Mouse (Mus musculus): ENCODE measurements at regions not wholly inside any gene's neighbourhood (a gene's known extent, or its start where the extent isn't known, plus 50 kb on each side); places are given as distances from the start of the nearest gene placed in this dataset.

DNA sequence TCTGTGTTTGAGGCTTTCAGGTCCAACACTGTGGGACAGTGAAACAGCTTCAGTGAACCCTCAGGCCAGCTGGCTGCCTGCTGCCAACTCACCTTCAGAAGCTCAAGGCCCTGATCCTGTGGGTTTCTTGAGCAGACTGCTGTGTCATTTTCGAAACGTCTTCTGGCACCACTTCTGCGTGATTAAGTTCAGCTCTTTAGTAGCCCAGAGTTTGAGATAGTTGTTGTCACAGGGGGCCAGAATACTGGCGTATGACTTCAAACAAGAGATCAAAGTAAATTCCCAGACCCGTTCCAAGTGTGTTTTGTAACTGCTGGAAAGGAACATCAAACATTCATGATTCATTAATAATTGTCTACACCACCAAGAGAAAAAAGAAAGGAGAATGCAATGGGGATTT, 236.9 kb downstream of the Snx13 start:
- H3K27me3 ChIP-seq (ENCODE audit: control insufficient read depth, insufficient read depth, low read length) = no peaks in the 10 kb centered on the region
- H3K4me2 ChIP-seq (ENCODE audit: low read depth, low read length) = no peak overlapping the region
- H3K4me3 ChIP-seq (ENCODE audit: low read depth, low read length) = no peak overlapping the region
- no peaks in the 10 kb centered on the region for H3K9me3 ChIP-seq (ENCODE audit: control insufficient read depth, low read length)
- no peak overlapping the region for H3K27ac ChIP-seq (ENCODE audit: low read depth, low read length)
- H3K4me1 ChIP-seq (ENCODE audit: control insufficient read depth, insufficient read depth, low read length) = no peaks in the 10 kb centered on the region
- no peak overlapping the region for H3K9ac ChIP-seq (replicated peaks; ENCODE audit: low read depth, low read length)
- no peak for ATAC-seq (ENCODE audit: low read depth)
- WGBS = 66% methylated on average over 5 of the region's 5 CpGs
- H3K36me3 ChIP-seq (ENCODE audit: control insufficient read depth, insufficient read depth, low read length) = no peaks in the 10 kb centered on the region

DNA sequence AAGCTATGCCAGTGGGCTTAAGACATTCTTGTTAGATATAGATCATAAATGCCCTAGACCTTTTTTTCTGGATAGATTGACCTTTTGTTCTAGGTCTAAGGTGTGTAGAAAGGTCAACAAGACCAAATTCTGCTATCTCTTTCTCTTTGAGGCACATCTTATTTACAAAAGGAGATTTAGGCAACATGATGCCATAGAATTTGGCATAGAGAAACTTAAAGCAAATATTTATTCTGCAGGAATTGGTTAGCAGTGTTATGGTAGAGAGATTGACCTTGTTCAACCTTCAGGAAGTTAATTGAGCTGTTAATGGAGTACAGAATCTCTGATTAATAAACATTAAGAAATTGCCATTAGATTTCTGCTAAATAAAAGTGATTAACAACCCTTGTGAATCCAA, 236.4 kb downstream of the Snx13 start:
- H3K4me3 ChIP-seq (ENCODE audit: low read depth, low read length) = no peak overlapping the region
- no peak overlapping the region for H3K9ac ChIP-seq (replicated peaks; ENCODE audit: low read depth, low read length)
- H3K27ac ChIP-seq (ENCODE audit: low read depth, low read length) = no peak overlapping the region
- H3K4me1 ChIP-seq (ENCODE audit: control insufficient read depth, insufficient read depth, low read length) = no peaks in the 10 kb centered on the region
- ATAC-seq (ENCODE audit: low read depth) = no peak
- no peaks in the 10 kb centered on the region for H3K27me3 ChIP-seq (ENCODE audit: control insufficient read depth, insufficient read depth, low read length)
- no peaks in the 10 kb centered on the region for H3K9me3 ChIP-seq (ENCODE audit: control insufficient read depth, low read length)
- no peaks in the 10 kb centered on the region for H3K36me3 ChIP-seq (ENCODE audit: control insufficient read depth, insufficient read depth, low read length)
- no peak overlapping the region for H3K4me2 ChIP-seq (ENCODE audit: low read depth, low read length)

DNA sequence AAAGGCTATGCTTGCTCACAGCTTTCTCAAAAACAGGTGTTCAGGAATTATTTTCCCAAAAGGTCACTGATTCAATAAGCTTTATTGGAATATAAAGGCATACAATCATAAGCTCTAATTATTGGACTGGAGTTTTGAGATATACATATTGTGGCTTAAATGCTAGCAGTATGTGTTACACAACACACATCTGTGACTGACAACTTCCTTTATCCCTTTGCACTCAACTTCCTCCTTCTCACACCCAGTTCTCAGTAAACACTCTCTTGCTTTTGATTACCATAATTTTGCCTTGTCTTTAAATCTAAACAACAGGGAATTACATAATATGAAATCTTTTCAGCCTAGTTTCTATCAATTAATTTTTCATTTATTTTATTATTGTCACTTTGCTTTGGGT, 222.5 kb downstream of the Snx13 start:
- Histone ChIP-seq H3K27me3 (ENCODE audit: control insufficient read depth, insufficient read depth, low read length) (no peaks in the 10 kb centered on the region), H3K27ac (ENCODE audit: low read depth, low read length) (no peak overlapping the region), H3K4me2 (ENCODE audit: low read depth, low read length) (no peak overlapping the region), H3K36me3 (ENCODE audit: control insufficient read depth, insufficient read depth, low read length) (no peaks in the 10 kb centered on the region), H3K4me3 (ENCODE audit: low read depth, low read length) (no peak overlapping the region), H3K9ac (replicated peaks; ENCODE audit: low read depth, low read length) (no peak overlapping the region), H3K4me1 (ENCODE audit: control insufficient read depth, insufficient read depth, low read length) (no peaks in the 10 kb centered on the region), H3K9me3 (ENCODE audit: control insufficient read depth, low read length) (no peaks in the 10 kb centered on the region)
- no peak for ATAC-seq (ENCODE audit: low read depth)

DNA sequence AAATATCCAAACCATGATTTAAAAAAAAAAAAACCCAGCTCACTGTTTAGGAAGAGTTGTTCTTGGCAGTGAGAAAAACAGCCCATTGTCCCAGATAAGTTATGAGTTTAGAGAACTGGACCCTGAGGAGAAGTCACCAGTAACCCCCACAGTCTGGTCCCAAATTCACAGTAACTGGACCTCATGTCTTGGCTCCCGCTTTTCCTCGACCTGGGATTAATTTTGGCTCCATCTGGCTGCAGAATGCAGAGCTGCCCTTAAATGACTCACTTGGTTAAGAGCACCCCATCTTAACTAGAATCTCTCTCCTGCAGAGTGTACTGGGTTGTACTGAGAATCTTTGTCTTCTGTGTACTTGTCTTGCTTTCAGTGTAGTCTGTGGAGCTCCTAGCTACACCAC, 221.0 kb downstream of the Snx13 start:
- H3K36me3 ChIP-seq (ENCODE audit: control insufficient read depth, insufficient read depth, low read length) = no peaks in the 10 kb centered on the region
- no peaks in the 10 kb centered on the region for H3K9me3 ChIP-seq (ENCODE audit: control insufficient read depth, low read length)
- no peaks in the 10 kb centered on the region for H3K4me1 ChIP-seq (ENCODE audit: control insufficient read depth, insufficient read depth, low read length)
- 82% methylated on average over 2 of the region's 2 CpGs for WGBS
- no peak overlapping the region for H3K27ac ChIP-seq (ENCODE audit: low read depth, low read length)
- ATAC-seq (ENCODE audit: low read depth) = no peak
- H3K4me2 ChIP-seq (ENCODE audit: low read depth, low read length) = no peak overlapping the region
- no peaks in the 10 kb centered on the region for H3K27me3 ChIP-seq (ENCODE audit: control insufficient read depth, insufficient read depth, low read length)
- no peak overlapping the region for H3K4me3 ChIP-seq (ENCODE audit: low read depth, low read length)
- no peak overlapping the region for H3K9ac ChIP-seq (replicated peaks; ENCODE audit: low read depth, low read length)

DNA sequence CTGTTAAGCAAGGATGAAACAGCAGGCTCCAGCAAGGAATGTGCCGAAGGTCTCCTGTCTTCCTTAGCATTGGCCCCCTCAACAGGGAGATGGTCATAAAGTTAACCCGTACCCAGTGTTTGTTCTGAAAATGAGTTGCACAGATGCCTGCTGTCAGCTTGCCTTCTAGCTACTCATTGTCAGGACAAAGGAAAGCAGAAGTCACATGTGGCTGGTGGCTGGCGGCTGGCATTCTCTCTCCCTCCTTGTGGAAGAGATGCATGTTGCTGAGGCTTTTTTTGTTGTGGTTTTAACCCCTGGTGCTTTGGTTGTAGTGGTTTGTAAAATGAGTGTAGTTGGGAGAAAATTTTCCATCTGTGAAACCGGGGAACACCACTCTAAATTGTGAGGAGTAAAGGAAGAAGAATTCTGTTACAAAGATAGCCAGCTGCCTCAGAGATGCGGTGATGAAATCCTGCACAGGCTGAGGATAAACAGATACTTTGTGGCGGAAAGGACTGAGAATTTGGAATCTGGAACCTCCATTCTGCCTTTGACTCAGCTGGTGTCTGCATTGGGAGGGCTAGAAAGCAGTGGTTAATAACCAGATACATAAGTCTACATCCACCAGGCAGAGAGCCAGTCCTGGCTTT, 220.2 kb downstream of the Snx13 start:
- Histone ChIP-seq H3K27me3 (ENCODE audit: control insufficient read depth, insufficient read depth, low read length) (no peaks in the 10 kb centered on the region), H3K4me3 (ENCODE audit: low read depth, low read length) (no peak overlapping the region), H3K27ac (ENCODE audit: low read depth, low read length) (no peak overlapping the region), H3K9ac (replicated peaks; ENCODE audit: low read depth, low read length) (no peak overlapping the region), H3K4me1 (ENCODE audit: control insufficient read depth, insufficient read depth, low read length) (no peaks in the 10 kb centered on the region), H3K9me3 (ENCODE audit: control insufficient read depth, low read length) (no peaks in the 10 kb centered on the region), H3K36me3 (ENCODE audit: control insufficient read depth, insufficient read depth, low read length) (no peaks in the 10 kb centered on the region), H3K4me2 (ENCODE audit: low read depth, low read length) (no peak overlapping the region)
- WGBS = 60% methylated on average over 6 of the region's 6 CpGs
- ATAC-seq (ENCODE audit: low read depth) = no peak

DNA sequence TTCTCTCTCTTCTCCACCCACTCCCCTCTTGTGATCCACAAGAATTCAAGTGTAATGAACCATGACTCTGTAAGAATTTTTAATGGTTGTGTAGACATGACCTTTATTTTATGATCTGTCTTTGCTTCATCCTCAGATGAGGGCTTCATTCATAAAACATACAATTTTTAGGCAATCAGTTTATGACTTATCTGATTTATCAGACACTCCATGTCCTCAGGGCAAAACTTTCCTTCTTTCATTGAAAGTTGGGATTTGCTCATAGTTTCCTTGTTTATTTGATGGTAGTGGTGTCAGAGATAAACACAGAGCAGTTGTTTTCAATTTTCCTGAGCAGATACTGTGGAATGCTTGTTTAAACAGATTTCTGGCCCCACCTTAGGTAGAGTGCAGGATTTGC, 212.8 kb downstream of the Snx13 start:
- Histone ChIP-seq H3K27ac (ENCODE audit: low read depth, low read length) (no peak overlapping the region), H3K4me2 (ENCODE audit: low read depth, low read length) (no peak overlapping the region), H3K27me3 (ENCODE audit: control insufficient read depth, insufficient read depth, low read length) (no peaks in the 10 kb centered on the region), H3K9ac (replicated peaks; ENCODE audit: low read depth, low read length) (no peak overlapping the region), H3K36me3 (ENCODE audit: control insufficient read depth, insufficient read depth, low read length) (no peaks in the 10 kb centered on the region), H3K4me1 (ENCODE audit: control insufficient read depth, insufficient read depth, low read length) (no peaks in the 10 kb centered on the region), H3K4me3 (ENCODE audit: low read depth, low read length) (no peak overlapping the region), H3K9me3 (ENCODE audit: control insufficient read depth, low read length) (no peaks in the 10 kb centered on the region)
- ATAC-seq (ENCODE audit: low read depth) = no peak

DNA sequence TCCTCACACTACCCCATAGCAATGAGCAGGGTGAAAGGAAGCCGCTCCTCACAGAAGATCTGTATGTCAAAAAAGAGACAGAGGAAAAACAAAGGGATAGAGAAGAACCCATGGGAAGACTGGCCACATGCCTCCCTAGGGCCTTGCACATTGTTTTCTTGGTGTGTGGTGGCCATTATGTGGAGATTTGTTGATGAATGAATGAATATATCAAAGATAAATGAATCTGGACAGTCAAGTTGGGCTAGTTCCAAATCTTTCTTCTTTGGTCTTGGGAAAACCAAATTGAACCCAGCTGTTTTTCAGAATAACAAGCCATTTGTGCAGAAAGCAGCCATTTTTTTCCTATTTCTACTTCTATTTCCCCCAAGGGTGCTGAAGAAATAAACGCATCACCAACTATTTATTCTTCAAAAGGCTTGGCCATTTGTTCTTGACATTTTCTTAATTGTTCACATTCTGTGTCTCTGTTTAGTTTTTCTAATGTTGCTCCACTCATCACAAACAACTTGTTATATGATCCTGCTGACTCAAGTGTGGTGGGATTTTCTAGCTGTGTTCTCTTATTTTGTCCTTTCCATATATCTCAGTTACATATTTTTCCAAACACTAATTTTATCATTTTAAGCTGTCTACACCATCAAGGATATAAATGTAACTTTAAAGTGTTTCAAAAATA, 208.9 kb downstream of the Snx13 start:
- Histone ChIP-seq H3K4me3 (ENCODE audit: low read depth, low read length) (no peak overlapping the region), H3K4me2 (ENCODE audit: low read depth, low read length) (no peak overlapping the region), H3K27ac (ENCODE audit: low read depth, low read length) (no peak overlapping the region), H3K4me1 (ENCODE audit: control insufficient read depth, insufficient read depth, low read length) (no peaks in the 10 kb centered on the region), H3K9ac (replicated peaks; ENCODE audit: low read depth, low read length) (no peak overlapping the region), H3K9me3 (ENCODE audit: control insufficient read depth, low read length) (no peaks in the 10 kb centered on the region), H3K27me3 (ENCODE audit: control insufficient read depth, insufficient read depth, low read length) (no peaks in the 10 kb centered on the region), H3K36me3 (ENCODE audit: control insufficient read depth, insufficient read depth, low read length) (no peaks in the 10 kb centered on the region)
- WGBS = 78% methylated on average over 2 of the region's 2 CpGs
- ATAC-seq (ENCODE audit: low read depth) = no peak

DNA sequence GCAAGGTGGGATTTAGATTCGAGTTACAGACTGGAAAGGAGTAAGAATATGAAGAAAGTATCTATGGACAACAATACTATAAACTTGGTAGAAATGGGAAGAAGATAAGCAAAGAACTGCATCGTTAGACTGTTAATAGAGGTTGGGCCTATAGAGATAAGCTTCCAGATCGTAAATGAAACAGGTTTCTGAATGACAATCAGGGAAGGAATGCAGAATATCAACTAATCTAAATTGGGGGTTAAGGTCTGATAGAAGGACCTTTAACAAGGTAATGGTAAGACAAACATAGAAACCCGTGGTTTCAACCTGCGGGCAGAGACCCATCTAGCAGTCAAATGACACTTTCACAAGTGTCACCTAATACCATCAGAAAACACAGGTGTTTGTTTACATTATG, 201.5 kb downstream of the Snx13 start:
- H3K9me3 ChIP-seq (ENCODE audit: control insufficient read depth, low read length) = no peaks in the 10 kb centered on the region
- H3K36me3 ChIP-seq (ENCODE audit: control insufficient read depth, insufficient read depth, low read length) = no peaks in the 10 kb centered on the region
- H3K27ac ChIP-seq (ENCODE audit: low read depth, low read length) = no peak overlapping the region
- no peak overlapping the region for H3K4me3 ChIP-seq (ENCODE audit: low read depth, low read length)
- no peak overlapping the region for H3K9ac ChIP-seq (replicated peaks; ENCODE audit: low read depth, low read length)
- no peak overlapping the region for H3K4me2 ChIP-seq (ENCODE audit: low read depth, low read length)
- 86% methylated on average over 5 of the region's 5 CpGs for WGBS
- no peaks in the 10 kb centered on the region for H3K4me1 ChIP-seq (ENCODE audit: control insufficient read depth, insufficient read depth, low read length)
- no peaks in the 10 kb centered on the region for H3K27me3 ChIP-seq (ENCODE audit: control insufficient read depth, insufficient read depth, low read length)
- no peak for ATAC-seq (ENCODE audit: low read depth)

DNA sequence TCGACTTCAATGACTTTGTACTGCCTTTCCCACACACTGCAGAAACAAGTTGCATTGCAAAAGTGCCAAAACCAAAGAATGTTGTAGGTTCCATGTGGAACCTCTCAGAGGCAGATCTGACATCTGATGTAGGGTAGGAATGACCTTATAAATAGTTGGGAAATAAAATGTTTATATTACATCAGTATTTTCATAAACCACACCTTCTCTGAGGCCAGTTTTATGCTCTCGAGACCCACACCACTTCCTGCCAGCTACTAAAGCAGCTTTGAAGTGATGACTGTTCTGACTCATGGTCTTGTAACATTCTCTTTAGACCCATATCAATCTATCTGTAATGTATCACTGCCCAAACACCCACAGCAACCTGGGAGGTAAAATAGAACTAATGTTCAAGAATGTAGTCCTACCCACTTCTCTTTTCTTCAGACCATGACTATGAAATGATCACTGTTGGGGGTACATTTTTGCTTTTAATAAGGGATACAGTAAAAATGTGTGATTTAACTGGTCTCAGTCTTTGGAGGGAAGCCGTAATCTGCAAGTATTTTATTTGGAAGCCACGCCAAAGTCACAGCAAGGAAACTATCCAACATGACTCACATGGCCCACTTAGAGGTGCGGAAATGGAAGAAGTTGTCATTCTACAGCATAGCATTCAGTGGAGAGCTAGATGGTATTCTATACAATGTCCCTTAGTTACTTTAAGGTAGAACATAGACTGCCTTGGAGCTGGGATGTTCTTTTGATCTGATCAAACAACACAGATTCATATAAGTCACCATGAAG, 199.4 kb downstream of the Snx13 start:
- 87% methylated on average over 5 of the region's 5 CpGs for WGBS
- Histone ChIP-seq H3K4me1 (ENCODE audit: control insufficient read depth, insufficient read depth, low read length) (no peaks in the 10 kb centered on the region), H3K4me3 (ENCODE audit: low read depth, low read length) (no peak overlapping the region), H3K27me3 (ENCODE audit: control insufficient read depth, insufficient read depth, low read length) (no peaks in the 10 kb centered on the region), H3K9me3 (ENCODE audit: control insufficient read depth, low read length) (no peaks in the 10 kb centered on the region), H3K9ac (replicated peaks; ENCODE audit: low read depth, low read length) (no peak overlapping the region), H3K4me2 (ENCODE audit: low read depth, low read length) (no peak overlapping the region), H3K27ac (ENCODE audit: low read depth, low read length) (no peak overlapping the region), H3K36me3 (ENCODE audit: control insufficient read depth, insufficient read depth, low read length) (no peaks in the 10 kb centered on the region)
- no peak for ATAC-seq (ENCODE audit: low read depth)
